Mouse (Mus musculus) v-Abl transformed pro-B cells (cell line): Measurements from ENCODE around the gene Gpatch1.
"Not testable (repeated sequence)": the region's sequence is repeated elsewhere in the genome, so short reads cannot be mapped to it uniquely, and the experiment has no call there.

Source experiments
- in situ Hi-C, 2 experiments: fragments of 400-800 bp; cut with MboI; formaldehyde crosslinking; loops; one replicate each; pipeline ENCODE4 v1.15.1; 2025; ENCODE audit not compliant: unreplicated experiment in 2 of 2

The Gpatch1 gene

DNA sequence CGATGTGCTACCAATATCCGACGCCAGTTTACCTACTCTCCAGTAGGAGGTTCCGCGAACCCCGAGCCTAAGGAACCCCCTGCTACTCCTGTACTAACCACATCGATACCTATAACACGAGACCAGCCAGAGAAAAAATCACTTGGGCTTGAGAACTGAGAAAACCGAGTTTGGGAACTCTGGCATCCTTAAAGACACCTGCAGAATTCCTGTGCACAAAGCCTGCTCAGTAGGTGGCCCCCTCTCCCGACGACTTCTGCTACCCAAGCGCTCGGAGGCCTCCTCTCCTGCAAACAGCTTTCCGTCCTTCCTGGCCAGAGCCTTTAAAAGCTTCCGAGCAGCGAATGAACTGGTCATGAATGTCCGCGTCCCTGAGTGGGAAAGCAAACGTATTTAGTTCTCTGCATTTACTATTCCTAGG, 15.0 kb upstream of the Gpatch1 start:
- in situ Hi-C loops = no loop called here

DNA sequence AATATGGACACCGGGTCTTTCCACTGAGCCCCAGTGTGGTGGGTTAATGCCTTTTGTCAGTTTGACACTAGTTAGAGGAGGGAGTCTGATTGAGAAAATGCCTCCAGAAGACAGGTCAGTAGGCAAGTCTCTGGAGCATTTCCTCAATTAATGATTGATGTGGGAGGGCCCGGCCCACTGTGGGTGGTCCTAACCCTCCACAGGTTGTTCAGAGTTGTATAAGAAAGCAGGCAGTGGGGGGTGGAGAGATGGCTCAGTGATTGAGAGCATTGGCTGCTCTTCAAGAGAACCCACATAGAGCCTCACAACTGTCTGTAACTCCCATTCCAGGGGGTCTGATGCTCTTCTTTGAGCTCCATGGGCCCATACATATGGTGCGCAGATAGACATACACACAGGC, 13.3 kb upstream of the Gpatch1 start:
- in situ Hi-C loops = no loop called here

DNA sequence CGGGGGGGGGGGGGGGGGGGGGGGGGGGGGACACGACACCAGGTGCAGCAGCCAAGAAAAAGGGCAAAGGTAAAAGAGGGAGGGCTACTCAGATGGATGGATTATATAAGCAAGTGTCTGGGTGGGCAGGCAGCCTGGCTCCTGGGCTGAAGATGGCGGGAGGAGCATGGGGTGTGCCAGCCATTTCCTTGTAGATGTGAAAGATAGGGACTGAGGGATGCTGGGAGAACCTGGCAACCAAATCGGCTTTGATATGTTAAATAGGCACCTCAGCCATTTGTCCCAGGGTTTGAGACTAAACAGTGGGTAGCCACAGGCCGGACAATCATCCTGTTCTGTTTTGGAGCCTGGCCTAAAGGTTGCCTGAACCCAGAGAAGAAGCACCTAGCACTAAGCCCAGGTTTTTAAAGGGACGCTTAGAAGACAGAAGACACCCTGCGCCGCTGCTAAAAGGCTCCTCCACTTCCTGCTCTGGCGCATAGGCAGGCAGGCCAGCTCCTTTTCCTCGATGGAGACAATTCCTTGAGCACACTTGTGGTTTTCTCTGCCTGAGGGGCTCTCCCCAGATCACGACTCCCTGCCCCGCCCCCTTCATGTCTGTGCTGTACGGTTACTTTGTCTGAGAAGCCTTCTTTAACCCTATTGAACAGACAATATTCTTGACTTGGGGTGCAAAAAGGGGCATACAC, 4.6 kb upstream of the Gpatch1 start:
- in situ Hi-C loops = no loop called here

DNA sequence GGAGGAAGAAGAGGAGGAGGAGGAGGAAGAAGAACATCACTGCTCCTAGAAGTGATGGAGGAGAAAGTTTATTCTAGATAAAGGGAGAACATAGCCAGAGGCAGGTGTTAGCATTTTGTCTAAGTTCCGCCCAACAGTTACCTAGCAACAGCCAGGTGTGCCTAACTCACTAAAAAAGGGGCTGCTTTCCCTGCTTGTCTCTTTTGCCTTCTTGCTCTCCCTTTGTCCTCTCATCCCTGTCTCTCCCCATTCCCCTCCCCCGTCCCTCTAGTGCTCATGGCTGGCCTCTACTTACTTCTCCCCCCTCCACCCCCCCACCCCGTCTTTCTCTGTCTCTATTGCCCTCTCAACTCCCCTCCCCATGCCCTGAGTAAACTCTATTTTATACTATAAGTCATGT, 3.9 kb upstream of the Gpatch1 start:
- in situ Hi-C loops = no loop called here

DNA sequence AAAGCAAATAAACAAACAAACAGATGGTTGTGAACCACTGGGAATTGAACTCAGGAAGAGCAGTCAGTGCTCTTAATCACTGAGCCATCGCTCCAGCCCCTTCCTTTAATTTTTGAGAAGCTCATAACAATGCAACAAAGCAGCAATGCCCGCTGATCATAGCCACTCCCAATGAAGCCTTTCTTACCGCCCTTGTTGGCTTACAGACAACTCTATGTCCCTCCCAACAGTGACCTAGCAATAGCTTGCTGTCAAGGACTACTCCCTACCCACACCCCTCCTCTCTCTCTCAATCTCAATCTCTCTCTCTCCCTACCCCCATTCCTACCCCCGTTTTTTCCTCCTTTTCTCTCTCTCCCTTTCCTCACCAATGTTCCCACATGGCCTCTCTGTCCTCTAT, 1.5 kb upstream of the Gpatch1 start:
- in situ Hi-C loops = no loop called here

DNA sequence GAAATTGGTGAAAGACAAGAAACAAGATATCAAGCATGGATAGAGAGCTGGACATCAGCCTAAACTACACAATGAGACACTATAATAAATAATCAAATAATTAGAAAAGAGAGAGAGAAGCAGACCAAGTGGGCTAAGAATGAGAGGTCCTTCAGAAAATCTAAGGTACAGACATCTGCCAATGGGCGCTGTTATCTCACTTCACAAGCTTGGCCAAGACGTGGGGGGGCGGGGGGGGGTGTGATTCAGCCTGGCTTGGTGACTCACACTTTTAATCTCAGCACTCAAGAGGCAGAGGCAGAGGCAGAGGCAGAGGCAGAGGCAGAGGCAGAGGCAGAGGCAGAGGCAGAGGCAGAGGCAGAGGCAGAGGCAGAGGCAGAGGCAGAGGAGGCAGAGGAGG, 981 bp upstream of the Gpatch1 start:
- in situ Hi-C loops = not testable (repeated sequence)

DNA sequence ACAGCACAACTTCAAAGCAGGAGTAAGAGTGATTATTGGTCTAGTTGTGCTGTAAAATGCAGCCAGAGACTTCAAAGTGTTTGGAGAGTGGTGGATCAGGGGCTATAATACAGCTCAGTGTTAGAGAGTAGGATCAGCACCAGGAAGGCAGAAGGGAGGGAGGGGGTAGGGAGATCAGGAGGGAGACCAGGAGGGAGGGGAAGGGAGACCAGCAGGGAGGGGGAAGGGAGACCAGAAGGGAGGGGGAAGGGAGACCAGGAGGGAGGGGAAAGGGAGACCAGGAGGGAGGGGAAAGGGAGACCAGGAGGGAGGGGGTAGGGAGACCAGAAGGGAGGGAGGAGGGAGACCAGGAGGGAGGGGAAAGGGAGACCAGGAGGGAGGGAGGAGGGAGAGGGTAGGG, 4.1 kb downstream of the Gpatch1 start:
- in situ Hi-C loops = no loop called here

DNA sequence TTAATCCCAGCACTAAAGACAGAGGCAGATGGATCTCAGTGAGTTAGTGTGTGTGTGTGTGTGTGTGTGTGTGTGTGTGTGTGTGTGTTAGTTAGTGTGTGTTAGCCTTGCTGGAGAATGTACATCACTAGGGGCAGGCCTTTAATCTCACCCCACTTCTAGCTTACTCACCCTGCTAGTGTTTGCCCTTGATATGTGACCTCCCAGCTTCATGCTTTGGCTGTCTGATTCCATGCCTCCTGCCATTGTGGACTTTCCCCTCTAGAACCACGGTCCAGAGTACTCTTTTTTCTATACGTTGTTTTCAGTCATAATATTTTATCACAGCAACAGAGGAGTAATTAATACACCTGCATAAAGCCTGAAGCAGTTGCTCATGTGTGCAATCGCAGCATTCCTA, 7.0 kb downstream of the Gpatch1 start:
- in situ Hi-C loops = no loop called here

DNA sequence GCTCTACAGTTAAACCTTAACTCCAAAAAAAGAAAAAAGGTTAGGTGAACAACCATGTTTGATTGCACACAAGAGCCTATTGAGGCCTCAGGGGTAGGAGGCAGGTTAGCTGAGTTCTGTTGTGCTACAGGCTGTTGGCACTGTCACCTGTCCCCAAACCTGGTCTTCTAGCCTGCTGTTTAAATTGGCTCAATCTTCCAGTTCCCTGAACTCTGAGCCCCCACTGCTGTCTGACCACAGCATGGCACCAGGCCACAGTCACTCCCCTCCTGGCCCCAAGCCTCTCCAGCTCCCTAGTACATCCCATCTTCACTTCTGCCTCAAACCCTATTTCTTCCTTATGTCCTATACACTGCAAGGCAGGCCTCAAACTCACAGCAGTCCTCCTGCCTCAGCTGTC, 17.4 kb downstream of the Gpatch1 start:
- in situ Hi-C loops = no loop called here

DNA sequence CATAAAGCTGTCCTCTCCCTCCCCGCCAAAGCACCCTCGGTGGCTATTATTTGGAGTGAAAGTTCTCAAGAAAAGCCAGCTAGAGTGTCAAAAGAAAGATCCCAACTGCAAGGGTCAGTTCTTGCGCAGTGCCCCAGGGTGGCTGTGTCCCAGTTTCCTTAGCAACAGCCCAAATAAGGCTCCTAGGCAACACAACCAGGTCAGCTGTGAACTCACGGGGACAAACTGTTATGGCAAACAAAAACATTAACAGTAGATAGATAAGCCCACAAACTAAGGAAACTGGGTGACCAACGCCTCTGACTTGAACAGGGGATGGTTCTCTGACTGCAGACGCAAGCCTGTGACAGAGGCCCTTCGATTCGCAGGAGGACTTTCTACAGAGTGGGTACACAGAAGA, 18.6 kb downstream of the Gpatch1 start:
- in situ Hi-C loops = no loop called here

DNA sequence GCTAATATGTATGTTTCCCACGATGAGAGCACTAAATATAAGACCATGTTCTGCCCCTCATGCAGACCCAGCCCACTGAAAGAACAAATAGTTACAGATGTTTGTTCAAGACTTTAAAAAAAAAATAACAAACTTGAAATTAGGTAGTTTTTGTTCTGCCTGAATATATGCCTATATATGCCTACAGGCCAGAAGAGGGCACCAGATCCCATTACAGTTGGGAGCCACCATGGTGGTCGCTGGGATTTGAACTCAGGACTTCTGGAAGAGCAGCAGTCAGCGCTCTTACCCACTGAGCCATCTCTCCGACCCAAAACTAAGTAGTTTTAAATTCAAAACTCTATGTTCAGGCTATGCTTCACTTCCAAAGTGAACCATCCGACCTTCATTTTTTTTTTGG, 20.4 kb downstream of the Gpatch1 start:
- in situ Hi-C loops = no loop called here

DNA sequence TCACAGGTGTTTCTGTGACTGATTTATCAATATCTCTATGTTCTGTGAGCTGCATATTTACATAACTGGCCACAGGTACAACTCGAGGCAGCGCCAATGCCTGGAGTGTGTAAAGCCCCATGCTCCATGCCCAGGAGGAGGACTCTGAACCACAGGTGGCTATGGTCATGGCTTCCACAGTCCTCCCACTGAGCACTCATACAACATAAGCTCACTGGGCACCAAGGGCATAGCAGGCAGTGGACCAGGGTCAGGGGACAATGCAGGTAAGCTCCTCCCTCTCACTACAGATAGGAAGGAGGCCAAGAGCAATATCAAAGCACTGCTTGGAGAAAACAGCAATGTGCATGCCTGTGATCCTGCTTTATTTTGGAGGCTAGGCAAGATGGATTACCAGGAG, 22.6 kb downstream of the Gpatch1 start:
- in situ Hi-C loops = no loop called here

DNA sequence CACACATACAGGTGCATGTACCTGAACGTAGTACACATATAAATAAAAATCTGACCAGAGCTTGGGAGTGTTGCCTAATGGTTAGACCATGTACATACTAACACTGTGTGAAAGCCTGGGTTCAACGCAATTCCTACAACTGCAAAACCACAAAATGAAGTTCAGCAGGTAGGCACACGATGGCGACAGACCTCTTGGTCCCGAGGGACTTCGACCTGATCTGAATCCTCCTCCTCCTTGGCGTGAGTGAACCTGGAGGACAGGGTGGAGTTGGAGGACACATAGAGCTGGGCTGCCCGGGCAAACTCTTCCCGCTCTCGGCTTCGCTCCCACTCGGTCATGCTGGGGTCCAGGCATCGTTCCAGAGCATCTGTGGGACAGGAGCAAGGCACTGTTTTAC, 24.8 kb downstream of the Gpatch1 start:
- in situ Hi-C loops = no loop called here

DNA sequence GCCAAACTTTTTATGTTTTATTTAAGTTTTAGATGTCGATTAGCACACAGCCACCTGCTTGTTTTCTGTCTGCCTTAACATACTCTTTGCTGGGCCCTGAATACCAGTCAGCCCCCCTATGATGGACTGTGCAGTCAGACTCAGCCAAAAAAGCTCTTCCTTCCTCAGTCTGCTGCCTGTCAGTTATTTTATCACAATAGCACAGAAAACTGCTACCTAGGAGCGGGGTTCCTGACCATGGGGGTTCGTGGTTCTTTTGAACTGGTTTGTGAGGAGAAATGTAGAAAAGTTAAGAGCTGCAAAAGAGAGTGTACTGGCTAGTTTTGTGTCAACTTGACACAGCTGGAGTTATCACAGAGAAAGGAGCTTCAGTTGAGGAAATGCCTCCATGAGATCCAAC, 39.3 kb downstream of the Gpatch1 start:
- in situ Hi-C loops = no loop called here

DNA sequence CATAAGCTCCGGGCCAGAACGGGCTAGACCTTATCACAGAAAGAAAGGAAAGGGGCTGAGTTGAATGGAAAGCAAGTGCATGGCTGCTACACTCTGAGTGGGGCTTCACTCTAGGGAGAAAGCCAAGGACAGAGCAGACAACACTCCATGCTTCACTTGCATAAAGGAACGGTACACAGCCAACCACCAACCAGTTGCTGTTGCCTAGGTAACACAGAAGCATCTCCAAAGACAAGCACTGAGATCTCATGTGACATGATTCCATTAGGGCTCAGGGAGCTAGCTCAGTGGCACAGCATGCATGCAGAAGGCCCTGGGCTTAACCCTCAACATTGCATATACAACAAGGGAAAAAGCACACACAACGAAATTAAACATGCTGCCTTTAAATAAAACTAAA, 40.8 kb downstream of the Gpatch1 start:
- in situ Hi-C loops = no loop called here

DNA sequence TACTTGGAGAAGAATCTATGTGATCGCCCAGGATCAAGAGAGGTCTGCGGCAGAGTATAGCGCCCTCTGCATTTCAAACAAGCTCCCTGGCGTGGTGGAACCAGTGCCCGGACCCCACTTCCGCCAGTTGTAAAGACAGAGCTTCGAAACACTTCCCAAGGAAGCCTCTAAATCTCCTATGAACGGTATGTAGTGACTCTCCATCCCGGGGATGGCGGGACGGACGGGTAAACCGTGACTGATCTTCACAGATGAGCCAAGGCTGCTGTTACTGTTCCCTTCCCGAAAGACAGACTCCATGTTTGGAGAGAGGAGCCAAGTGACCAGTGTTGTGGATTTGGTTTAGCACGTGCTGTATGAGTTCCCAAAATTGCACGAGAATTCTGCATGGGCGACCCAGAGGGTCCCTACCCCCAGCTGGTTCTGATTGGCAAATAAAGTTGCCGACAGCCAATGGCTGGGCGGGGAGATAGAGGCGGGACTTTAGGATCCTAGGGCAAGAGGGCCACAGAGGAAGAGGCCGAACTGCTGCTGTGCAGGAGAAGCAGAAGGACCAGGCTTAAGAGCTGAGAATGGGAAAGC, 48.7 kb downstream of the Gpatch1 start:
- in situ Hi-C loops = loop anchor here (5.0 to 25.0 kb wide), 5 partner anchors 242 to 1482 kb away; no protein-coding TSS in a partner anchor

DNA sequence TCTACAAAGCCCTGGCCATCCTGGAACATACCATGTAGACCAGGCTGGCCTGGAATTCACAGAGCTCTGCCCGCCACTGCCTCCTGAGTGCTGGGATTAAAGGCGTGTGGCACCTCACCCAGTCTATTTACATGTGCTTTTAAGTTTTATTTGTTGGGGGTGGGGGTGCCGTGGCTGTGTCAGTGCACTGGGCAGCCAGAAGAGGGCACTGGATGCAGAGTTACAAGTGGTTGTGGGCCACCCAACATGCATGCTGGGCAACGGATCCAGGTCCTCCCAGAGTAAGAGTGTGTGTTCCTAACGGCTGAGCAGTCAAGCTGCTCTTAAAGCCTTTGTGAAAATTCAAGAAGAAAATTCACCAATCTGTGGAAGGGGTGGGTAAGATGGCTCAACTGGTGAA, 50.4 kb downstream of the Gpatch1 start:
- in situ Hi-C loops = loop anchor here (5.0 to 25.0 kb wide), 5 partner anchors 241 to 1481 kb away; no protein-coding TSS in a partner anchor

DNA sequence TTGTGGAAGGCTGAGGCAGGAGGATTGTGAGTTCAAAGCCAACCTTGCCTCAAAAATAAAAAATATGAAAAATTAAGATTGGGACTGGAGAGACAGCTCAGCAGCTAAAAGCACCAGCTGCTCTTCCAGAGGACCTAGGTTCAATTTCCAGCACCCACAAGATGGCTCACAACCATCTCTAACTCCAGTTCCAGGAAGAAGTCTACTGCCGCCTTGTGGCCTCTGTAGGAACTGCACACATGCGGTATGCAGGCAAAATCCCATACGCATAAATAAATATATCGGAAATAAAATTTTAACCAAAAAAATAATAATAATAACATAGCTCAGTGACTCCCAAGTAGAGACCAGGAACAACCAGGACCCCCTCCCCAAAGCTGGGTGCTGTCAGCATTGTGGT, 51.6 kb downstream of the Gpatch1 start:
- in situ Hi-C loops = loop anchor here (5.0 to 25.0 kb wide), 5 partner anchors 239 to 1479 kb away; no protein-coding TSS in a partner anchor

DNA sequence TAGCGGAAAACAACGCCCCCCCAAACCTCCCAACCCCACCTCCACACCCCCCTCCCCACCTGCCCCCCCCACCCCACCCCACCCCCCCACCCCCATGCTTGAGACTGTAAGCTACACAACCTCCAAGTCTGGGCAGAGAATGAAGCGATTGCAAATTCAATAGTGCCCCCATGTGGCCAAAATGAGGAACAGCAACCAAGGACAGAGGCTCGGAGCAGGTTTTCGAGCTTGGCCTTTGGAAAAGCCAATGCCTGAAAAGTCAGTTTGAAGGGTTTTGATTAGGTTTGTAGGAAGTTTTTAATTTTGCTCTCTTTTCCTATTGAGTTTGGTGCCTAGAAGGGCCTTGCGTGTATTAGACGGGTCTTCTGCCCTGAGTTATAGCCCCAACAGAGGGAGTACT, 53.5 kb downstream of the Gpatch1 start:
- in situ Hi-C loops = loop anchor here (5.0 to 25.0 kb wide), 5 partner anchors 237 to 1477 kb away; no protein-coding TSS in a partner anchor

DNA sequence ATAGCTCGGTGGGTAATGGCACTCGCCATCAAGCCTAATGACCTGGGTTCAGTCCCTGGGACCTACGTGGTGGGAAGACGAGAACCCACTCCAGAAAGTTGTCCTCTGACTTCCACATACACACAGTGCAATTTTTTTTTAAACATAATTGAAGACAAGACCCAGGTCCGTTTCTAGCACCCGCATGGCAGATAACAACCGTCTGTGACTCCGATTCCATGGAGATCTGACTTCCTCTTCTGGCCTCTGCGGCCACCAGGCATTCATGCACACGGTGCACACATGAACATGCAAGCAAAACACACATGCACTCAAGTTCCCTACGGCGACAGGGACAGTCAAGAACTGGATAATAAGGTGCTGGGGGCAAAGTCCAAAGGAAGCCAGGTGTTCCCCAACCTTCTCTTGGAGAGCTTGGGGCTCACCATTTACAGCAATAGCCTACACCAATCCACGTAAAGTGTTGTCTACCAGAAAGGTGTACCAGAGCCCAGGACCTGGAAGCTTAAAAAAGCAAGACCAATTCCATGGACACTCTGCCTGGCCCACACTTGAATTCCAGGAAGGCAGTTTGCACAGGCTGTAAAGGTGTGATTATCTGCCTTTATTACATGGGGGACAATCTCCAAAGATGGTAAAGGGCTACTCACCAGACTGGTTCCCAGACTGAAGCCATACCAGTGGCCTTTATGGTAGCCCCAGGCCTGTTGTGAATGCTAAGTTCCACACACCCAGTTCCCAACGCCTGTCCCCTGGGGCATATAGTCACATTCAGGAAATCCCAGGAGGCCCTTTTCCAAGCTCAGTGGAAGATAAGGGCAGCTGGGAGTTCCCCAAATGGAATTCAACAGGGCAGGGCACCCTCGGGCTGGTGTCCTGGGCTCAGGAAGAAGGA, 54.4 kb downstream of the Gpatch1 start:
- in situ Hi-C loops = loop anchor here (10.0 to 25.0 kb wide), 2 partner anchors 589 to 1477 kb away; no protein-coding TSS in a partner anchor

DNA sequence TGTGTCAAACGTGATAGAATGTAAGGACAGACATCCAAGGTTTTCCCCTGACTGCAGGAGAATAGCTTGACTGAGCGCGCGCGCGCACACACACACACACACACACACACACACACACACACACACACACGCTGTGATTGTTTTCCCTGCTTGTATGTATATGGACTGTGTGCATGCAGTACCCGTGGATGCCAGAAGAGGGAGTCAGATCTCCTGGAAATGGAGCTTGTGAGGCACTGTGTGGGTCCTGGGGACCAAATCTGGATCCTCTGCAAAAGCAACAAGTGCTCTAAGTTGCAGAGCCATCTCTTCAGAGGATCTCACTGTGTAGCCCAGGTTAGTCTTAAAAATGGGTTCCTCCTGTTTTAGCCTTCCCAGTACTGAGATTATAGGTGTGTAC, 58.9 kb downstream of the Gpatch1 start:
- in situ Hi-C loops = loop anchor here in 1 of 2 experiments (5.0 to 25.0 kb wide), 2 partner anchors 227 to 1472 kb away; no protein-coding TSS in a partner anchor
